In genomic region chr9:46119943-46120441, GRCm38 (mm10) we compare ENCODE assay signal across 8 mouse cellular contexts.
DNase-seq lines count a peak whose midpoint lies in the region; ATAC-seq lines count a peak whose summit lies in the region.

No protein-coding gene starts in this region.

- H3K9ac ChIP-seq in heart, embryonic 15.5 days = no peak overlapping the region
- no peak overlapping the region for H3K9ac ChIP-seq in liver, embryonic 16.5 days (ENCODE audit: low read depth, low read length)
- H3K9ac ChIP-seq in neural tube, embryonic 12.5 days = no peak overlapping the region

- H3K36me3 ChIP-seq in forebrain, embryonic 10.5 days (replicated peaks) = peaks cover 25% of the 10 kb centered on the region
- no peaks in the 10 kb centered on the region for H3K36me3 ChIP-seq in heart, embryonic 15.5 days
- H3K36me3 ChIP-seq in liver, embryonic 16.5 days (ENCODE audit: control insufficient read depth, insufficient read depth) = no peaks in the 10 kb centered on the region
- H3K36me3 ChIP-seq in neural tube, embryonic 12.5 days = peaks cover 6% of the 10 kb centered on the region

- H3K4me3 ChIP-seq in forebrain, embryonic 10.5 days = peak overlapping the region; percentile 15; the same call in 1 of the 2 replicates
- no peak overlapping the region for H3K4me3 ChIP-seq in heart, embryonic 15.5 days
- no peak overlapping the region for H3K4me3 ChIP-seq in liver, embryonic 16.5 days (ENCODE audit: low read depth, low read length)
- no peak overlapping the region for H3K4me3 ChIP-seq in neural tube, embryonic 12.5 days

- 4% methylated on average over 6 of the region's 6 CpGs for WGBS in forebrain, embryonic 10.5 days
- 4% methylated on average over 6 of the region's 6 CpGs for WGBS in heart, embryonic 15.5 days
- WGBS in liver, embryonic 16.5 days (ENCODE audit: insufficient replicate concordance) = 8% methylated on average over 6 of the region's 6 CpGs
- 2% methylated on average over 6 of the region's 6 CpGs for WGBS in neural tube, embryonic 12.5 days

- peaks cover 43% of the 10 kb centered on the region for H3K4me1 ChIP-seq in forebrain, embryonic 10.5 days
- H3K4me1 ChIP-seq in heart, embryonic 15.5 days (replicated peaks) = peaks cover 39% of the 10 kb centered on the region
- H3K4me1 ChIP-seq in liver, embryonic 16.5 days (ENCODE audit: control insufficient read depth, low read depth, low read length) = peaks cover 9% of the 10 kb centered on the region
- peaks cover 15% of the 10 kb centered on the region; the same call in 1 of the 2 replicates for H3K4me1 ChIP-seq in neural tube, embryonic 12.5 days

- peak overlapping the region; percentile 81 for H3K27ac ChIP-seq in forebrain, embryonic 10.5 days
- H3K27ac ChIP-seq in heart, embryonic 15.5 days = peak overlapping the region; percentile 78
- H3K27ac ChIP-seq in liver, embryonic 16.5 days (ENCODE audit: low read length) = peak overlapping the region; percentile 11; the same call in 1 of the 2 replicates
- H3K27ac ChIP-seq in neural tube, embryonic 12.5 days = peak overlapping the region; percentile 42

- no peaks in the 10 kb centered on the region for H3K27me3 ChIP-seq in forebrain, embryonic 10.5 days (ENCODE audit: poor library complexity, severe bottlenecking)
- no peaks in the 10 kb centered on the region for H3K27me3 ChIP-seq in heart, embryonic 15.5 days
- H3K27me3 ChIP-seq in liver, embryonic 16.5 days (ENCODE audit: control insufficient read depth, insufficient read depth, low read depth, low read length) = no peaks in the 10 kb centered on the region
- H3K27me3 ChIP-seq in neural tube, embryonic 12.5 days (replicated peaks) = no peaks in the 10 kb centered on the region

- H3K4me2 ChIP-seq in heart, embryonic 15.5 days = 0 out of 2 replicates have a peak overlapping the region, but pooled peaks have one; percentile 19
- H3K4me2 ChIP-seq in liver, embryonic 16.5 days (ENCODE audit: low read depth, low read length) = no peak overlapping the region
- no peak overlapping the region; the same call in 1 of the 2 replicates for H3K4me2 ChIP-seq in neural tube, embryonic 12.5 days (replicated peaks)

- peaks cover 10% of the 10 kb centered on the region; the same call in 1 of the 2 replicates for H3K9me3 ChIP-seq in forebrain, embryonic 10.5 days
- no peaks in the 10 kb centered on the region for H3K9me3 ChIP-seq in heart, embryonic 15.5 days (replicated peaks)
- no peaks in the 10 kb centered on the region for H3K9me3 ChIP-seq in liver, embryonic 16.5 days (replicated peaks; ENCODE audit: control insufficient read depth, low read length)
- H3K9me3 ChIP-seq in neural tube, embryonic 12.5 days = no peaks in the 10 kb centered on the region

- peak; percentile 93 for ATAC-seq in heart, embryonic 15.5 days (replicated peaks; ENCODE audit: insufficient number of reproducible peaks, insufficient read depth, low FRiP score, low read depth)
- ATAC-seq in liver, embryonic 16.5 days (ENCODE audit: low read depth) = peak; percentile 83
- ATAC-seq in neural tube, embryonic 12.5 days (ENCODE audit: low FRiP score, low read depth) = peak; percentile 90

- peak; percentile 76 for DNase-seq in CD4-positive helper T cell, adult 2 months (ENCODE audit: low read depth, low spot score)
- peak; percentile 51 to 64 for DNase-seq in adrenal gland, postnatal 4 days (ENCODE audit: low spot score in 2 of 2)
- peak; percentile 72 for DNase-seq in forebrain, embryonic 10.5 days (ENCODE audit: extremely low spot score, low spot score)
- DNase-seq in kidney, postnatal 10 days = peak; percentile 93
- peak; percentile 34 to 47 for DNase-seq in thymus, postnatal 10 days (ENCODE audit: low spot score in 2 of 2)

Comparison
In these comparisons a context has a peak if more than half of its experiments do, and no peak if none do; other contexts are left out.
1. DNase-seq: peak in every context shown above with its lines; median percentile 93 in kidney, postnatal 10 days; 76 in CD4-positive helper T cell, adult 2 months; 72 in forebrain, embryonic 10.5 days; 58 in adrenal gland, postnatal 4 days; 40 in thymus, postnatal 10 days.
2. H3K27ac ChIP-seq: peak in every context shown above with its lines; median percentile 81 in forebrain, embryonic 10.5 days; 78 in heart, embryonic 15.5 days; 42 in neural tube, embryonic 12.5 days; 11 in liver, embryonic 16.5 days.